Mouse (Mus musculus) frontal cortex, postnatal 14 days (tissue): Measurements from ENCODE around the gene Nfatc3.
A peak's percentile ranks its signal among the peaks of the same experiment; 100 is the strongest.

ENCODE experiments used
- DNase-seq, 2 experiments: peaks; one replicate each; pipeline ENCODE4 v3.0.0; 2022; ENCODE audit warnings: low spot score in 2 of 2

Gene Nfatc3

DNA sequence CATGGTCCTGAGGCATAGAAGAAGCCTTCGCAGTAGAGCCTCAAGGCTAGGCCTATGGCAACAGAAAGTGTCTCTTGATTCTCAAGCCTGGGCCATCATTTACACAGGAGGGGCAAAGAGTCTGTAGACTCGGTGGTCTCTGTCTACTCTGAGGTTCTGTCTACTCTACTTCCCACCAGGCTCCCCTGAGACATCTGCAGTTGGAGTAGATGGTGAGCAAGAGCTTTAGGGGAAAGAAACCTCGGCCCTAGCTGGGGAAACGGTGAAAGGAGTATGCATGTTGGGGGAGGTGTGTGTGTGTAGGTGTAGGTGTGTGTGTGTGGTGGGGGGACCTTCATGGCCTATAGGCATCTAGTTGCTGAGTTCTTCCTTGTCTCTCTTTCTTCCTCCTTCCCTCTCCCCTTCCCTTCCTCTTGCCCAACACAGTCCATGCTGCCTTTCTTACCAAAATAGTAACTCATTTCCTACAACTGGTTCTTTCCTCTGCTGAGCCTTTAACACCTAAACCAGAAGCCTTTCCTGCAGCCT lies 2.1 kb upstream of the Nfatc3 start:
- no peak for DNase-seq

DNA sequence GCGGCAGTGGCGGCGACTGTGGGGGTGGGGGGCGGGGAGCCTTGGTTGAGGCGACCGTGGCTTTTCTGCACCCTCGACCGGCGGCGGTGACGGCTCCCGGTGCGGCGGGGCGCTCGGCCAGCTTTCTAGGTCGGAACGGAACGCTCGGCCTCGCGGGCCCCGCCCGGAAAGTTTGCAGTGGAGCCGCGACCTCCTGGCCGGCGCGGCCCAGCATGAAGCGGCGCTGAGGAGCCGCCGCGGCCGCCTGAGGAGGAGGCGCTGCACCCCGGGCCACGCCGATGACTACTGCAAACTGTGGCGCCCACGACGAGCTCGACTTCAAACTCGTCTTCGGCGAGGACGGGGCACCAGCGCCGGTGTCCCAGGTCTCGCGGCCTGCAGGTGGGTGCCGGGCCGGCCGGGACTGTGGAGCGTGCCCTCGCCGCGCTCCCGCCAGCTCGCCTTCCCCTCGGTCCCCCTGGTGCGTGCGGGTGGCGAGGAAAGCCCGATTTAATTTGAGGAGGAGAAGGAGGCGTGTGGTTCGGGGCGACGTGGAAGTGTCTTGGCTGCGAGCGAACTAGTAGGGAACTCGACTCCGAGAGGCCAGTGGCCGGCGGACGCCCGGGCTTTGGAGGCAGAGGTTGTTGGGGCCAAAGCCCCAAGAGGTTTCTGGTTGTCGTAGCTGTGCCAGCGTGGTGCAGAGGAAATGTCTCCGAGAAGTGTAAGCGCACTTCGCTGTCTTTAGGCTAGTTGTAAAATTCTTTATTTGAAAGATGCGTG lies 1.2 kb downstream of the Nfatc3 start:
- peak in 1 of 2 experiments; percentile 54 for DNase-seq

DNA sequence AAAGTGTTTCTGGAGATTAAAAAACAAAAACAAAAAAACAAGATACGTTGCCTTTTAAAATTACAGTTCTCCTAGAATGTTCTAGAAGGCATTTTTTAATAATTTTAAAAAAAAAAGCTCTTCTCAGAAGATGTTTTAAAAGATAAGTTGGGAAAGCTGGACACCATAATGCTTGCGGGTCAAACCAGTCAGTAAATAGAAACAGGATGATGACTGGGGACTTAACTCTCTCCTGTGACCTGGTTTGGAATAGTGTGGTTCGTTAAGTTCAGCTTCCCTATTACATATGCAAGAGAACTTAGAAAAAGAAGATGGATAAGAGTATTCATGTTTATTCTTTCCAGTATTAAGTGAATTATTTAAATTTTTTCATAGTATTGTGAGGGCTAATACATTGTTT lies 1.9 kb downstream of the Nfatc3 start:
- DNase-seq, result no peak

DNA sequence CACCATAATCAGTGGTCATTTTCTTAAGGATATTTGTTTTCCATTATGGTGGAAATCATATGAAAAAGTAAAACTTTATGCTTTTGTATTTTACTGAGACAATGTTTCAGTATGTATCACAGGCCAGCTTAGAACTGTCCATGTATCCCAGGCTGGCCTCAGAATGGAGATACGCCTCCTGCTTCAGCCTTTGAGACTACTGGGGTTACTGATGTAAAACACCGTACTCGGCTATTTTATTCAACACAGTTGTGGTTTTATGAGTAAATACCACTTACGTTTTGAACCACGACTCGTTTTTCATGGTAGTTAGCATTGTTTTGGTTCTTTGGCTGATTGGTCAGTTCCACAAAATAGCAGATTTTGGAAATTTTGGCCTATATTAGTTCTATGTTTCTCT lies 3.0 kb downstream of the Nfatc3 start:
- DNase-seq, result no peak

- no peak for DNase-seq
These were observed 4.4 kb downstream of the Nfatc3 start for GRCm38 (mm10) chr8:106063046-106063445.

DNA sequence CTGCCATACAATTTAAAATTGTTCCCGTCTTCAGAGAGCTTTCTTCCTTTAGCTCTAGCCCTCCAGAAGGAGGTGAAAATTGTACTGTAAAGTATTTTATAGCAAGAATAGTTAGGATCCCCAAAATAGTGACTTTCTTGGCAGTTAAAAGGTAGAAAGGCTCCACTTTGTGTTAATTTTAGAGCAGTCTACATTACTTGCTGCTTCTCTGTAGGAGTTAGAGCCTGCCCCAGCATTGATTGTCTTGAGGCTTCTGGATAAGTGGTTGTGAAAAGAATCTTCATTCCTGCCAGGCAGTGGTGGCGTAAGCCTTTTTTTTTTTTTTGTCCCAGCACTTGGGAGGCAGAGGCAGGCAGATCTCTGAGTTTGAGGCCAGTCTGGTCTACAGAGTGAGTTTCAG lies 8.1 kb downstream of the Nfatc3 start:
- no peak for DNase-seq

- DNase-seq, result no peak
These were observed 10.9 kb downstream of the Nfatc3 start for GRCm38 (mm10) chr8:106069565-106069964.

DNA sequence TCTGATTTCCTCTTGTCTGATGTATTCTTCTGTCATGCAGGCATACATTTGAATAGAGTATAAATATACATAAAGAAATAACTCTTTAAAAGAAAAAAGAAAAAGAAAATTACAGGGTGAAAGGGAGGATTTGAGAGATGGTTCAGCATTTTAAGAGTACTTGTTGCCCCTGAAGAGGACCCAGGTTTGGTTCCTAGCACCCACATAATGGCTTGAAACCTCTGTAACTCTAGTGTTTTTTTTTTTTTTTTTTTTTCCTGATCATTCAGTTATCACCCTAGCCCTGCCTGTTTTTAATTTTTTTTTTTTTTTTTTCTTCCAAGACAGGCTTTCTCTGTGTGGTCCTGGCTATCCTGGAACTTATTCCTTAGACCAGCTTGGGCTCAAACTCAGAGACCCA lies 13.5 kb downstream of the Nfatc3 start:
- no peak for DNase-seq

- DNase-seq, result no peak
These were observed 15.6 kb downstream of the Nfatc3 start for GRCm38 (mm10) chr8:106074236-106074635.

- no peak for DNase-seq
These were observed 16.0 kb downstream of the Nfatc3 start for GRCm38 (mm10) chr8:106074659-106075058.

DNA sequence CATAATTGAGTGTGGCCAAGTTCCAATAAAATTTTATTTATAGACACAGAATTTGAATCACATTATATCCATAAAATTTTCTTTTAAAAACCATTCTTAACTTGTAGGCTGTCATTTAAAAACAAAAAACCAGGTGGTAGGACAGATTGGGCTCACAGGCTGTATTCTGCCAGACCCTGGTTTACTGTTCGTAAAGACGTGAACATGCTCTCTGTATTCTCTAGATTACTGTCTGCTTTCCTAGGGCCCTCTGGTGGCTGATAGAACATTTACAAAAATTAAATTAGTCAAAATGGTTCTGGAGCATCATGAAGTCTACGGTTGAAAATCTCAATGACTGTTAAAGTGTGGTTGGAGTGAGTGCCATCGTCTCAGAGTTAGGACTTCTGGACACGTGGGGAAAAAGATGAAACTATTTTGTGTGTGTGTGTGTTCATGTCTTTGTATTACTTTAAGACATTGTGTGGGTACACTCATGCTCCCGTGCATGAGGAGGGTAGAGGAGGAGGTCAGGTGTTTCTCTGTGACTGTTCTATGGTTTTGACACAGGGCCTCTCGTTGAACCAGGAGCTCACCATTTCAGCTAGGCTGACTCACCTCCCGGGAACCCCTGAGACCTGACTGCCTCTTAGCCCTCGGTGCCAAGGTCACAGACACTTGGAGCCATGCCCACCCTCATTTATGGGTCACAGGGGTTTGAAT lies 16.7 kb downstream of the Nfatc3 start:
- no peak for DNase-seq

DNA sequence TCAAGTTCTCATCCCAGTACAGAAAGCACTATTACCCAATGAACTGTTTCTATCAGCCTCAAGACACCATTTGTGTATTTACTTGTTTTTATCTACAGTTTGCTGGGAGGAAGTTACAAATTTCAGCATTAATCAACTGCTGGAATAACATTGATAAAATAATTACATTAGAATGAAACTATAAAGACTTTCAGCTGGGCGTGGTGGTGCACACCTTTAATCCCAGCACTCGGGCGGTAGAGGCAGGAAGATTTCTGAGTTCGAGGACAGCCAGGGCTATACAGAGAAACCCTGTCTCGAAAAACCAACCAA lies 17.2 kb downstream of the Nfatc3 start:
- DNase-seq, result no peak

DNA sequence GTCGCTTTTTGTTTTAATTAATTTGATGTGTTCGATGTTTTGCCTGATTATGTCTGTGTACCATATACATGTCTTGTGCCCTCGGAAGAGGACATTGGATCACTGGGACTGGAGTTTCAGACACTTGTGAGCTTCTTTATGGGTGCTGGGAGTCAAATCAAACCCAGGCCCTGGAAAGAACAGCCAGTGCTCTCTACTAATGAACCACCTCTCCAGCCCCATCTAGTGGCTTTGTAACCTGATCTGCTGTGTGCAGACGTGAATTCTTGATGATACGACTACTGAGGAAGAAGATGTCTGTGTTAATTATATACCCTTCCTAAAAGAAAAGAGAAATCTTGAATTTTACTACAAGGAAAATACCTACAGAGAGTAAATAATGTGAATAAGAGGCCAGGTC lies 18.0 kb downstream of the Nfatc3 start:
- DNase-seq, result no peak

GRCm38 (mm10) chr8:106077452-106078067 lies 18.9 kb downstream of the Nfatc3 start:
- no peak for DNase-seq

DNA sequence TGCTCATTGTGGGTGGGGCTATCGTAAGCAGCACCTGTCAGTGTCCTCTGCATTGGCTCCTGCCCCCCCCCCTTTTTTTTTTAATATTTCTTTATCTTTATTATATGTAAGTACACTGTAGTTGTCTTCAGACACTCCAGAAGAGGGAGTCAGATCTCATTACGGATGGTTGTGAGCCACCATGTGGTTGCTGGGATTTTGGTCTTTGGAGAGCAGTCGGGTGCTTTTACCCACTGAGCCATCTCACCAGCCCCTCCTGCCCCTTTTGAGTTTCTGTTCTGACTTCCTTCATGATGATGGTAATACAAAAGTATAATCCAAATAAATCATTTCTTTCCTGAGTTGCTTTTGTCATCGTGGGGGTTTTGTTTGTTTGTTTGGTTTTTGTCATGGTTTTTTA lies 43.7 kb downstream of the Nfatc3 start:
- no peak for DNase-seq

- DNase-seq, result no peak
These were observed 45.2 kb downstream of the Nfatc3 start for GRCm38 (mm10) chr8:106103888-106104287.

- DNase-seq, result no peak
These were observed 47.6 kb downstream of the Nfatc3 start for GRCm38 (mm10) chr8:106106193-106106592.

DNA sequence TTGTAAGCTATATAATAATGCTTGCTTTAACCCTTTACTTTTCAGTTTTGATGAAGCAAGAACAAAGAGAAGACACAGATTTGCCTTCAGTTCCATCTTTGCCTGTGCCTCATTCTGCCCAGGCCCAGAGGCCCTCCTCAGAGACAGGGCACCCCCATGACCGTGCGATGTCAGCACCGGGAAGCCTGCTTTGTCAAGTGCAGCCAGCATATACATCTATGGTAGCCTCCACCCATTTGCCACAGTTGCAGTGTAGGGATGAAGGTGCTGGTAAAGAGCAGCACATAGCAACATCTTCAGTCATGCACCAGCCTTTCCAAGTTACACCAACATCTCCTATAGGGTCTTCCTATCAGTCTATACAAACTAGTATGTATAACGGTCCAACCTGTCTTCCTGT lies 49.4 kb downstream of the Nfatc3 start:
- DNase-seq, result no peak

DNA sequence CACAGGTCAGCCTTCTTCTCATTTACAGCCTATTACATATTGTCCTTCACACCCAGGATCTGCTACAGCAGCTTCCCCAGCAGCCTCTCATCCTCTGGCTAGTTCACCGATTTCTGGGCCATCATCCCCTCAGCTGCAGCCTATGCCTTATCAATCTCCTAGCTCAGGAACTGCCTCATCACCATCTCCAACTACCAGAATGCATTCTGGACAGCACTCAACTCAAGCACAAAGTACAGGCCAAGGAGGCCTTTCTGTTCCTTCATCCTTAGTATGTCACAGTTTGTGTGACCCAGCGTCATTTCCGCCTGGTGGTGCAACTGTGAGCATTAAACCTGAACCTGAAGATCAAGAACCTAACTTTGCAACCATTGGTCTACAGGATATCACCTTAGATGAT lies 50.1 kb downstream of the Nfatc3 start:
- DNase-seq, result no peak

- DNase-seq, result no peak
These were observed 53.4 kb downstream of the Nfatc3 start for GRCm38 (mm10) chr8:106112041-106112440.

DNA sequence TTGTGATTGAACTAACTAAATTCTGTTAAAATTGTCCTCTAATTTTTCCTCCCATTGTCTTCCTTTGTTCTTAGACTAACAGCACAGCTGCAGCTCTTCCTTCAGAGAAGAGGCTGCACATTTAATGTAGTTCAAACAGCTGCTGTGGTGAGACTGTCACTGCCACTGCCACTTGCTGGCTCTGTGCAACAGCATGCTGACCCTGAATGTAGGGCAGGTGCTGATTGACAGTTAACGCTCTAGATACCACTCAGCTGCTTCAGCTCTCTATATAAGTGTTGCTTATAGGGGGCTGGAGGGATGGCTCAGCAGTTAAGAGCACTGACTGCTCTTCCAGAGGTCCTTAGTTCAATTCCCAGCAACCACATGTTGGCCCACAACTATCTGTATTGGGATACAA lies 53.9 kb downstream of the Nfatc3 start:
- DNase-seq, result no peak

- DNase-seq, result no peak
These were observed 57.3 kb downstream of the Nfatc3 start for GRCm38 (mm10) chr8:106115897-106116296.

DNA sequence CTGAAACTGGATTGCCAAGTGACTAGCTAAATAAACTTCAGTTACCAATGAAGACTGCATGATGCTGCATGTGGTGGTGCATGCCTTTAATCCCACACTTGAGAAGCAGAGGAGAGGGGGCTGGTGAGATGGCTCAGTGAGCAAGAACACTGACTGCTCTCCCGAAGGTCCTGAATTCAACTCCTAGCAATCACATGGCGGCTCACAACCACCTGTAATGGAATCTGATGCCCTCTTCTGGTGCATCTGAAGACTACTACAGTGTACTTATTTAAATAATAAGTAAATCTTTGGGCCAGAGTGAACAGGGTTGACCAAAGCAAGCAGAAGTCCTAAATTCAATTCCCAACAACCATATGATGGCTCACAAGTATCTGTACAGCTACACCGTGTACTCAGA lies 64.8 kb downstream of the Nfatc3 start:
- DNase-seq, result no peak
